Mouse (Mus musculus): Measurements from ENCODE around the gene Brca1. TPM values are rescaled to one million over a fixed set of nuclear protein-coding genes. Genes with fewer than 3 reads are reported as not detected.
"Not testable (repeated sequence)": the region's sequence is repeated elsewhere in the genome, so short reads cannot be mapped to it uniquely, and the experiment has no call there.

Brca1 gene
- total RNA-seq, 1 experiment from 2014 or later, result 5.6 TPM

DNA sequence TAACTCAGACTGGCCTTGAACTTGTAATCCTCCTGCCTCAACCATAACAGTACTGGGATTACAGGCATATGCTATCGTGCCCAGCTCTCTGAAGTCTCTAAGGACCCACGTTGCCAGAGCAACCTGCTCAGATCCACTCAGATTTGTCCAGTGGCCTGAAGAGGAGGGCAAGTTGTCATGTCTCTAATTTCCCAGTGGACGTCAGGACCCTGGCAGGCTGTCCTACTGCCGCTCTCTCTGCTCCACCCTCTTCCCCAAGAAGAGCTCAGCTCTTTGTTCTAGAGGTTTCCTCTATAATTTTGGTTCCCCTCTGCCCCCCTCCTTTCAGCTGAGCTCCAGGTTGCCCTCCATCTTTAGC lies 74.6 kb downstream of the Brca1 start:
- no peak for ATAC-seq (ENCODE audit: extremely low read depth, insufficient number of reproducible peaks, low FRiP score, poor library complexity, severe bottlenecking)

GRCm38 (mm10) chr11:101476361-101476760 lies 75.4 kb downstream of the Brca1 start:
- not testable (repeated sequence) for ATAC-seq (ENCODE audit: extremely low read depth, insufficient number of reproducible peaks, low FRiP score, poor library complexity, severe bottlenecking)

- no peak for ATAC-seq (ENCODE audit: extremely low read depth, insufficient number of reproducible peaks, low FRiP score, poor library complexity, severe bottlenecking)
These were observed 77.5 kb downstream of the Brca1 start for GRCm38 (mm10) chr11:101474298-101474697.

GRCm38 (mm10) chr11:101473686-101474085 lies 78.1 kb downstream of the Brca1 start:
- ATAC-seq (ENCODE audit: extremely low read depth, insufficient number of reproducible peaks, low FRiP score, poor library complexity, severe bottlenecking), result not testable (repeated sequence)

GRCm38 (mm10) chr11:101472336-101472735 lies 79.4 kb downstream of the Brca1 start:
- ATAC-seq (ENCODE audit: extremely low read depth, insufficient number of reproducible peaks, low FRiP score, poor library complexity, severe bottlenecking), result no peak

- no peak for ATAC-seq (ENCODE audit: extremely low read depth, insufficient number of reproducible peaks, low FRiP score, poor library complexity, severe bottlenecking)
These were observed 79.8 kb downstream of the Brca1 start for GRCm38 (mm10) chr11:101471926-101472325.

DNA sequence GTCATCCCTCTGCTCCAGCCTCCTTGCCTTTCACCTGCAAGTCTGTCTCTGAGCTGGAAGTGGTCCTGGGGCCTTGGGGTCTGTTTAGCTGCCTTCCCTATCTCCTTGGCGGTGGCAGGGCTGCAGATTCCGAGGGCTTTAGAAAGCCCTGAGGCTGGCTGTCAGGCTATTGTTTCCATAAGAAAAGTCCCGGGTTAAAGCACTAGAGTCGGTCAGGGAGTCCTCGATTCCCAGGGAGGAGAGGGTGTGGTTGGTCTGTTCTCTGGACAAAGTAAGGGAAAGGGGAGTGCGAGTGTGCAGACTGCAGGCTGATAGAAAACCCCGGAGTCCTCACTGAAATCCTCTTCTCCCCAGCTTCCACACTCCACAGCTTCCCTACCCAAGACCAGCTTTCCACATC lies 81.5 kb downstream of the Brca1 start:
- ATAC-seq (ENCODE audit: extremely low read depth, insufficient number of reproducible peaks, low FRiP score, poor library complexity, severe bottlenecking), result no peak

GRCm38 (mm10) chr11:101469155-101469554 lies 82.6 kb downstream of the Brca1 start:
- no peak for ATAC-seq (ENCODE audit: extremely low read depth, insufficient number of reproducible peaks, low FRiP score, poor library complexity, severe bottlenecking)

DNA sequence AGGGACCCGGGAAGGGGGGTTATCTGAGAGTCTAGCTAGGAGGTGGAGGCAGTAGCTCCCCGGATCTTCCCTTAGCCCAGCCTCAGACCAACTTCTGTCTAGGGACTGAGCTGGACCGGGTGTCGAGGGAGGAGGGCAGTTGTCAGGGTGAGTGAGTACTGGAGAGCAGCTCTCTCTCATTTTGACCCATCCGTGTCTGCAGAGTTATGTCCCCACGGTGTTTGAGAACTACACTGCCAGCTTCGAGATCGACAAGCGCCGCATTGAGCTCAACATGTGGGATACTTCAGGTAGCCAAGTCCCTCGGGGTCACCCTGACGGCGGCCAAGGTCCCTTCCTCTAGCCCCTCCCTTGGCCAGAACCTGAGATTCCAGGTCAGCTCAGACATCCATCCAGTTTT lies 83.0 kb downstream of the Brca1 start:
- ATAC-seq (ENCODE audit: extremely low read depth, insufficient number of reproducible peaks, low FRiP score, poor library complexity, severe bottlenecking), result no peak

- ATAC-seq (ENCODE audit: extremely low read depth, insufficient number of reproducible peaks, low FRiP score, poor library complexity, severe bottlenecking), result no peak
These were observed 83.5 kb downstream of the Brca1 start for GRCm38 (mm10) chr11:101468263-101468688.

GRCm38 (mm10) chr11:101467477-101468262 lies 84.1 kb downstream of the Brca1 start:
- peak; percentile 17 for ATAC-seq (ENCODE audit: extremely low read depth, insufficient number of reproducible peaks, low FRiP score, poor library complexity, severe bottlenecking)

GRCm38 (mm10) chr11:101466552-101466950 lies 85.2 kb downstream of the Brca1 start:
- ATAC-seq (ENCODE audit: extremely low read depth, insufficient number of reproducible peaks, low FRiP score, poor library complexity, severe bottlenecking), result not testable (repeated sequence)

- peak; percentile 43; the same call in 1 of the 2 replicates for ATAC-seq (ENCODE audit: extremely low read depth, insufficient number of reproducible peaks, low FRiP score, poor library complexity, severe bottlenecking)
These were observed 85.7 kb downstream of the Brca1 start, which contains the start of gene Vat1 for GRCm38 (mm10) chr11:101465869-101466551. TSS of gene Vat1 (minus strand) at chr11:101466230.

- ATAC-seq (ENCODE audit: extremely low read depth, insufficient number of reproducible peaks, low FRiP score, poor library complexity, severe bottlenecking), result peak; percentile 30
These were observed 86.5 kb downstream of the Brca1 start for GRCm38 (mm10) chr11:101465101-101465868.

GRCm38 (mm10) chr11:101464211-101465100 lies 87.3 kb downstream of the Brca1 start, which contains the start of gene Rnd2:
TSS of gene Rnd2 (plus strand) at chr11:101464999.
- ATAC-seq (ENCODE audit: extremely low read depth, insufficient number of reproducible peaks, low FRiP score, poor library complexity, severe bottlenecking), result no peak

- no peak for ATAC-seq (ENCODE audit: extremely low read depth, insufficient number of reproducible peaks, low FRiP score, poor library complexity, severe bottlenecking)
These were observed 88.9 kb downstream of the Brca1 start for GRCm38 (mm10) chr11:101462583-101463440.

- ATAC-seq (ENCODE audit: extremely low read depth, insufficient number of reproducible peaks, low FRiP score, poor library complexity, severe bottlenecking), result no peak
These were observed 89.6 kb downstream of the Brca1 start for GRCm38 (mm10) chr11:101462141-101462540.

- no peak for ATAC-seq (ENCODE audit: extremely low read depth, insufficient number of reproducible peaks, low FRiP score, poor library complexity, severe bottlenecking)
These were observed 91.4 kb downstream of the Brca1 start for GRCm38 (mm10) chr11:101460321-101460720.

Data from neutrophil, adult 5-6 weeks (primary cell).